Mouse (Mus musculus): ENCODE results near the gene Tcf15. TPM values are rescaled to one million over a fixed set of nuclear protein-coding genes. Genes with fewer than 3 reads are reported as not detected.

Gene Tcf15
- polyA plus RNA-seq, 2 experiments: 0.17 TPM; not detected in 1

- 37% methylated on average over 7 of the region's 7 CpGs for WGBS (ENCODE audit: insufficient replicate concordance)
- no peak for ATAC-seq (ENCODE audit: insufficient read depth)
- TF ChIP-seq CTCF (IDR thresholded peaks at IDR 0.05; ENCODE audit: low read depth) (no peak), EP300 (IDR thresholded peaks at IDR 0.05; ENCODE audit: low read depth) (no peak)
- peaks cover 0 to 4% of the 10 kb centered on the region in 2 experiments; a peak in 2 of 4 replicates for H3K4me1 ChIP-seq (replicated peaks; ENCODE audit: control insufficient read depth in 2 of 2, insufficient read depth in 2 of 2, low read length in 1 of 2)
- no peak overlapping the region for H3K27ac ChIP-seq
- no peaks in the 10 kb centered on the region for H3K9me3 ChIP-seq (ENCODE audit: control insufficient read depth, low read length)
- no peak overlapping the region for H3K4me3 ChIP-seq (ENCODE audit: insufficient read depth in 1 of 2, low read depth in 2 of 2, low read length in 2 of 2)
- no peaks in the 10 kb centered on the region for H3K36me3 ChIP-seq (replicated peaks; ENCODE audit: control insufficient read depth, insufficient read depth, low read depth)
- no peaks in the 10 kb centered on the region for H3K27me3 ChIP-seq (ENCODE audit: control insufficient read depth, insufficient read depth, low read length)
- no peak overlapping the region for H3K9ac ChIP-seq (replicated peaks)
- no peak for DNase-seq (ENCODE audit: low read depth in 3 of 3, low spot score in 3 of 3)
- H3K4me2 ChIP-seq (ENCODE audit: low read depth): no peak overlapping the region
Observed at GRCm38 (mm10) chr2:152190161-152190560, 46.8 kb downstream of the Tcf15 start.

- TF ChIP-seq CTCF (IDR thresholded peaks at IDR 0.05; ENCODE audit: low read depth) (no peak), EP300 (IDR thresholded peaks at IDR 0.05; ENCODE audit: low read depth) (peak; percentile 60)
- H3K4me2 ChIP-seq (ENCODE audit: low read depth): no peak overlapping the region
- H3K9ac ChIP-seq (replicated peaks): no peak overlapping the region
- H3K9me3 ChIP-seq (ENCODE audit: control insufficient read depth, low read length): no peaks in the 10 kb centered on the region
- no peaks in the 10 kb centered on the region for H3K27me3 ChIP-seq (ENCODE audit: control insufficient read depth, insufficient read depth, low read length)
- 47% methylated on average over 13 of the region's 13 CpGs for WGBS (ENCODE audit: insufficient replicate concordance)
- H3K4me1 ChIP-seq (replicated peaks; ENCODE audit: control insufficient read depth in 2 of 2, insufficient read depth in 2 of 2, low read length in 1 of 2): peaks cover 0 to 4% of the 10 kb centered on the region in 2 experiments; a peak in 2 of 4 replicates
- H3K36me3 ChIP-seq (replicated peaks; ENCODE audit: control insufficient read depth, insufficient read depth, low read depth): no peaks in the 10 kb centered on the region
- DNase-seq (ENCODE audit: low read depth in 3 of 3, low spot score in 3 of 3) (peak; percentile 12 to 17 (median 16)), ATAC-seq (ENCODE audit: insufficient read depth) (peak; percentile 66; the same call in 1 of the 2 replicates)
- no peak overlapping the region for H3K27ac ChIP-seq
- H3K4me3 ChIP-seq (ENCODE audit: insufficient read depth in 1 of 2, low read depth in 2 of 2, low read length in 2 of 2): no peak overlapping the region
Observed at GRCm38 (mm10) chr2:152192591-152193345, 49.4 kb downstream of the Tcf15 start.

- Histone ChIP-seq H3K4me3 (ENCODE audit: insufficient read depth in 1 of 2, low read depth in 2 of 2, low read length in 2 of 2) (no peak overlapping the region), H3K9me3 (ENCODE audit: control insufficient read depth, low read length) (no peaks in the 10 kb centered on the region), H3K4me1 (replicated peaks; ENCODE audit: control insufficient read depth in 2 of 2, insufficient read depth in 2 of 2, low read length in 1 of 2) (peaks cover 0 to 4% of the 10 kb centered on the region in 2 experiments; a peak in 2 of 4 replicates), H3K9ac (replicated peaks) (no peak overlapping the region), H3K27me3 (ENCODE audit: control insufficient read depth, insufficient read depth, low read length) (no peaks in the 10 kb centered on the region), H3K4me2 (ENCODE audit: low read depth) (no peak overlapping the region), H3K27ac (no peak overlapping the region), H3K36me3 (replicated peaks; ENCODE audit: control insufficient read depth, insufficient read depth, low read depth) (no peaks in the 10 kb centered on the region)
- TF ChIP-seq EP300 (IDR thresholded peaks at IDR 0.05; ENCODE audit: low read depth) (no peak), CTCF (IDR thresholded peaks at IDR 0.05; ENCODE audit: low read depth) (no peak)
- no peak for DNase-seq (ENCODE audit: low read depth in 3 of 3, low spot score in 3 of 3)
- WGBS (ENCODE audit: insufficient replicate concordance): 46% methylated on average over 7 of the region's 7 CpGs
- no peak for ATAC-seq (ENCODE audit: insufficient read depth)
Observed at GRCm38 (mm10) chr2:152193346-152193710, 50.0 kb downstream of the Tcf15 start.

GRCm38 (mm10) chr2:152194586-152194985 is 51.2 kb downstream of the Tcf15 start:
- peaks cover 0 to 4% of the 10 kb centered on the region in 2 experiments; a peak in 2 of 4 replicates for H3K4me1 ChIP-seq (replicated peaks; ENCODE audit: control insufficient read depth in 2 of 2, insufficient read depth in 2 of 2, low read length in 1 of 2)
- no peaks in the 10 kb centered on the region for H3K27me3 ChIP-seq (ENCODE audit: control insufficient read depth, insufficient read depth, low read length)
- H3K9ac ChIP-seq (replicated peaks): no peak overlapping the region
- no peaks in the 10 kb centered on the region for H3K9me3 ChIP-seq (ENCODE audit: control insufficient read depth, low read length)
- TF ChIP-seq CTCF (IDR thresholded peaks at IDR 0.05; ENCODE audit: low read depth) (no peak), EP300 (IDR thresholded peaks at IDR 0.05; ENCODE audit: low read depth) (0 out of 2 replicates have a peak, but pooled peaks have one; percentile 13)
- no peak for DNase-seq (ENCODE audit: low read depth in 3 of 3, low spot score in 3 of 3)
- H3K4me3 ChIP-seq (ENCODE audit: insufficient read depth in 1 of 2, low read depth in 2 of 2, low read length in 2 of 2): no peak overlapping the region
- no peaks in the 10 kb centered on the region for H3K36me3 ChIP-seq (replicated peaks; ENCODE audit: control insufficient read depth, insufficient read depth, low read depth)
- peak; percentile 21; the same call in 1 of the 2 replicates for ATAC-seq (ENCODE audit: insufficient read depth)
- H3K4me2 ChIP-seq (ENCODE audit: low read depth): no peak overlapping the region
- WGBS (ENCODE audit: insufficient replicate concordance): 40% methylated on average over 2 of the region's 2 CpGs
- H3K27ac ChIP-seq: no peak overlapping the region

GRCm38 (mm10) chr2:152196896-152197295 is 53.5 kb downstream of the Tcf15 start:
- no peak overlapping the region for H3K4me3 ChIP-seq (ENCODE audit: insufficient read depth in 1 of 2, low read depth in 2 of 2, low read length in 2 of 2)
- DNase-seq (ENCODE audit: low read depth in 3 of 3, low spot score in 3 of 3) (no peak), ATAC-seq (ENCODE audit: insufficient read depth) (no peak)
- peaks cover 0 to 4% of the 10 kb centered on the region in 2 experiments; a peak in 2 of 4 replicates for H3K4me1 ChIP-seq (replicated peaks; ENCODE audit: control insufficient read depth in 2 of 2, insufficient read depth in 2 of 2, low read length in 1 of 2)
- H3K27ac ChIP-seq: no peak overlapping the region
- no peak for TF ChIP-seq EP300 (IDR thresholded peaks at IDR 0.05; ENCODE audit: low read depth)
- no peak for TF ChIP-seq CTCF (IDR thresholded peaks at IDR 0.05; ENCODE audit: low read depth)
- no peak overlapping the region for H3K4me2 ChIP-seq (ENCODE audit: low read depth)
- no peaks in the 10 kb centered on the region for H3K36me3 ChIP-seq (replicated peaks; ENCODE audit: control insufficient read depth, insufficient read depth, low read depth)
- no peaks in the 10 kb centered on the region for H3K27me3 ChIP-seq (ENCODE audit: control insufficient read depth, insufficient read depth, low read length)
- no peak overlapping the region for H3K9ac ChIP-seq (replicated peaks)
- 29% methylated on average over 3 of the region's 3 CpGs for WGBS (ENCODE audit: insufficient replicate concordance)
- no peaks in the 10 kb centered on the region for H3K9me3 ChIP-seq (ENCODE audit: control insufficient read depth, low read length)
